Mouse (Mus musculus): ENCODE results near the gene Nampt. TPM values are rescaled to one million over a fixed set of nuclear protein-coding genes. Genes with fewer than 3 reads are reported as not detected.

The Nampt gene
- polyA plus RNA-seq, 1 experiment from 2014 or later, result 17.3 TPM

- TF ChIP-seq CTCF (IDR thresholded peaks at IDR 0.05; ENCODE audit: low read depth), result no peak
- no peak for ATAC-seq
- no peak overlapping the region for H3K9ac ChIP-seq (ENCODE audit: low read depth, low read length)
- H3K4me1 ChIP-seq (replicated peaks; ENCODE audit: control insufficient read depth, insufficient read depth, low read length), result no peaks in the 10 kb centered on the region
- H3K9me3 ChIP-seq (ENCODE audit: control insufficient read depth), result no peaks in the 10 kb centered on the region
- no peaks in the 10 kb centered on the region for H3K36me3 ChIP-seq (ENCODE audit: control insufficient read depth, insufficient read depth)
- no peak overlapping the region for H3K4me2 ChIP-seq (replicated peaks; ENCODE audit: low read depth)
- no peak overlapping the region for H3K27ac ChIP-seq (ENCODE audit: low read depth, low read length)
- H3K4me3 ChIP-seq (ENCODE audit: low read depth, low read length), result no peak overlapping the region
- 67% methylated on average over 7 of the region's 7 CpGs for WGBS
- no peaks in the 10 kb centered on the region for H3K27me3 ChIP-seq (replicated peaks; ENCODE audit: control insufficient read depth, insufficient read depth, low read length)
Observed at GRCm38 (mm10) chr12:32801078-32801477, 18.3 kb upstream of the Nampt start.

- Histone ChIP-seq H3K27ac (ENCODE audit: low read depth, low read length) (no peak overlapping the region), H3K9ac (ENCODE audit: low read depth, low read length) (no peak overlapping the region), H3K27me3 (replicated peaks; ENCODE audit: control insufficient read depth, insufficient read depth, low read length) (no peaks in the 10 kb centered on the region), H3K4me2 (replicated peaks; ENCODE audit: low read depth) (no peak overlapping the region), H3K9me3 (ENCODE audit: control insufficient read depth) (no peaks in the 10 kb centered on the region), H3K4me3 (ENCODE audit: low read depth, low read length) (no peak overlapping the region), H3K36me3 (ENCODE audit: control insufficient read depth, insufficient read depth) (no peaks in the 10 kb centered on the region), H3K4me1 (replicated peaks; ENCODE audit: control insufficient read depth, insufficient read depth, low read length) (no peaks in the 10 kb centered on the region)
- no peak for ATAC-seq
- no peak for TF ChIP-seq CTCF (IDR thresholded peaks at IDR 0.05; ENCODE audit: low read depth)
- WGBS, result 63% methylated on average over 1 of the region's 1 CpGs
Observed at GRCm38 (mm10) chr12:32805559-32805958, 13.8 kb upstream of the Nampt start.

GRCm38 (mm10) chr12:32819823-32820605 lies 669 bp downstream of the Nampt start:
- peak; percentile 17; the same call in 1 of the 2 replicates for TF ChIP-seq CTCF (IDR thresholded peaks at IDR 0.05; ENCODE audit: low read depth)
- WGBS, result under 1% methylated on average over 76 of the region's 80 CpGs
- Histone ChIP-seq H3K27ac (ENCODE audit: low read depth, low read length) (peak overlapping the region; percentile 96), H3K27me3 (replicated peaks; ENCODE audit: control insufficient read depth, insufficient read depth, low read length) (no peaks in the 10 kb centered on the region), H3K4me2 (replicated peaks; ENCODE audit: low read depth) (peak overlapping the region; percentile 74), H3K4me3 (ENCODE audit: low read depth, low read length) (peak overlapping the region; percentile 99), H3K36me3 (ENCODE audit: control insufficient read depth, insufficient read depth) (peaks cover 10% of the 10 kb centered on the region), H3K9ac (ENCODE audit: low read depth, low read length) (peak overlapping the region; percentile 77), H3K9me3 (ENCODE audit: control insufficient read depth) (no peaks in the 10 kb centered on the region), H3K4me1 (replicated peaks; ENCODE audit: control insufficient read depth, insufficient read depth, low read length) (peaks cover 8% of the 10 kb centered on the region; the same call in 1 of the 2 replicates)
- peak; percentile 96 for ATAC-seq

GRCm38 (mm10) chr12:32820688-32821503 lies 1.6 kb downstream of the Nampt start:
- Histone ChIP-seq H3K36me3 (ENCODE audit: control insufficient read depth, insufficient read depth) (peaks cover 18% of the 10 kb centered on the region), H3K4me2 (replicated peaks; ENCODE audit: low read depth) (peak overlapping the region; percentile 74), H3K27me3 (replicated peaks; ENCODE audit: control insufficient read depth, insufficient read depth, low read length) (no peaks in the 10 kb centered on the region), H3K27ac (ENCODE audit: low read depth, low read length) (peak overlapping the region; percentile 96), H3K9ac (ENCODE audit: low read depth, low read length) (peak overlapping the region; percentile 77), H3K4me3 (ENCODE audit: low read depth, low read length) (peak overlapping the region; percentile 99), H3K4me1 (replicated peaks; ENCODE audit: control insufficient read depth, insufficient read depth, low read length) (peaks cover 8% of the 10 kb centered on the region; the same call in 1 of the 2 replicates), H3K9me3 (ENCODE audit: control insufficient read depth) (no peaks in the 10 kb centered on the region)
- ATAC-seq, result peak; percentile 81
- WGBS, result under 1% methylated on average over 42 of the region's 49 CpGs
- TF ChIP-seq CTCF (IDR thresholded peaks at IDR 0.05; ENCODE audit: low read depth), result peak; percentile 60

- H3K27me3 ChIP-seq (replicated peaks; ENCODE audit: control insufficient read depth, insufficient read depth, low read length), result no peaks in the 10 kb centered on the region
- H3K4me1 ChIP-seq (replicated peaks; ENCODE audit: control insufficient read depth, insufficient read depth, low read length), result peaks cover 8% of the 10 kb centered on the region; the same call in 1 of the 2 replicates
- WGBS, result 33% methylated on average over 2 of the region's 2 CpGs
- no peak for ATAC-seq
- no peak for TF ChIP-seq CTCF (IDR thresholded peaks at IDR 0.05; ENCODE audit: low read depth)
- H3K36me3 ChIP-seq (ENCODE audit: control insufficient read depth, insufficient read depth), result peaks cover 18% of the 10 kb centered on the region
- peak overlapping the region; percentile 74 for H3K4me2 ChIP-seq (replicated peaks; ENCODE audit: low read depth)
- H3K9ac ChIP-seq (ENCODE audit: low read depth, low read length), result peak overlapping the region; percentile 77; the same call in 1 of the 2 replicates
- H3K9me3 ChIP-seq (ENCODE audit: control insufficient read depth), result no peaks in the 10 kb centered on the region
- H3K27ac ChIP-seq (ENCODE audit: low read depth, low read length), result peak overlapping the region; percentile 96; the same call in 1 of the 2 replicates
- peak overlapping the region; percentile 99 for H3K4me3 ChIP-seq (ENCODE audit: low read depth, low read length)
Observed at GRCm38 (mm10) chr12:32821504-32822011, 2.2 kb downstream of the Nampt start.

- no peak for ATAC-seq
- WGBS, result 57% methylated on average over 4 of the region's 4 CpGs
- H3K4me2 ChIP-seq (replicated peaks; ENCODE audit: low read depth), result no peak overlapping the region; the same call in 1 of the 2 replicates
Observed at GRCm38 (mm10) chr12:32822066-32822465, 2.7 kb downstream of the Nampt start.

More at GRCm38 (mm10) chr12:32822066-32822465, 2.7 kb downstream of the Nampt start:
- TF ChIP-seq CTCF (IDR thresholded peaks at IDR 0.05; ENCODE audit: low read depth), result no peak
- H3K36me3 ChIP-seq (ENCODE audit: control insufficient read depth, insufficient read depth), result peaks cover 18% of the 10 kb centered on the region
- H3K9me3 ChIP-seq (ENCODE audit: control insufficient read depth), result no peaks in the 10 kb centered on the region
- H3K27ac ChIP-seq (ENCODE audit: low read depth, low read length), result no peak overlapping the region
- no peak overlapping the region for H3K4me3 ChIP-seq (ENCODE audit: low read depth, low read length)
- H3K27me3 ChIP-seq (replicated peaks; ENCODE audit: control insufficient read depth, insufficient read depth, low read length), result no peaks in the 10 kb centered on the region
- peaks cover 8% of the 10 kb centered on the region; the same call in 1 of the 2 replicates for H3K4me1 ChIP-seq (replicated peaks; ENCODE audit: control insufficient read depth, insufficient read depth, low read length)
- no peak overlapping the region for H3K9ac ChIP-seq (ENCODE audit: low read depth, low read length)
